Mouse (Mus musculus) neural tube, embryonic 10.5 days (tissue): Measurements from ENCODE around the gene Igsf8.

Experiments used
- DNase-seq: peaks from one replicate; pipeline ENCODE4 v3.0.0-alpha.2; 2017; ENCODE audit warnings: low spot score; ENCODE audit errors: extremely low spot score

Igsf8 gene

DNA sequence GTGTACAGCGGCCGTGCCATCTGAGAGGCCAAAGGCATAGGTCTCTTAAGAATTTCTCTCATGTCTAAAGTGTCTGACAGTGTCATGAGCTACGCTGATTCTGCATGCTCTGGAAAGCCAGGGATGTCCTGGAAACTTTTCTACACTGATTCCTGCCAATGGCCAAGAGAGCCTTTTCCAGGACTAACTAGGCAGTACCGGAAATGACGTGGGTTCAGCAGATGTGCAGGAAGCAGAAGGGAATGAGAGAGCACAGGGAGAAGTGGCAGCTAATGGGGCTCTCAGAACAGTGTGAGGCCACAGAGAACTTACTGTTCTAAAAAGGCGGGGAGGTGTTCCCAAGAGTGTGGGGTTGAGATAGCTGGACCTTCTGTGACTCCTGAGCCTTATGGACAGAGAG lies 11.9 kb downstream of the Igsf8 start:
- DNase-seq: no peak

GRCm38 (mm10) chr1:172274116-172274515 lies 12.7 kb downstream of the Igsf8 start:
- no peak for DNase-seq

DNA sequence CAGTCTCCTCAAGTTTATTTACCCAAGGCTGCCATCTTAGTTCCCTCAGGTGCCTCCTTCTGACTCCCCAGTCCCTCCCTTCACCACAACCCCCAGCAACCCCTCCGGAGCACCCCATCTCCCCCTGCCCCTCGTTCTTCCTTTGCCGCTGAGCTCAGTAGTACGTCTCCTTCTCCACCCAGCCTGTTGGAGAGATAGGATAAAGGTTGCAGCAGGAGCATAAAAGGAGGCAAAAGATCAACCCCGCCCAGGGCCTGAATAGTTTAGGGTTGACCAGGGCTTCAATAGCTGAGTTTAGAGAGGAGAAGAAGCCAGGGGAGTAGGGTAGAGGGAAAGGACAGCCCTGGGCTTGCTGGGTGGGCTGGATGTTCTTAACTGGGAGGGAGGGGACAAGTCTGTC lies 13.1 kb downstream of the Igsf8 start:
- DNase-seq: no peak

DNA sequence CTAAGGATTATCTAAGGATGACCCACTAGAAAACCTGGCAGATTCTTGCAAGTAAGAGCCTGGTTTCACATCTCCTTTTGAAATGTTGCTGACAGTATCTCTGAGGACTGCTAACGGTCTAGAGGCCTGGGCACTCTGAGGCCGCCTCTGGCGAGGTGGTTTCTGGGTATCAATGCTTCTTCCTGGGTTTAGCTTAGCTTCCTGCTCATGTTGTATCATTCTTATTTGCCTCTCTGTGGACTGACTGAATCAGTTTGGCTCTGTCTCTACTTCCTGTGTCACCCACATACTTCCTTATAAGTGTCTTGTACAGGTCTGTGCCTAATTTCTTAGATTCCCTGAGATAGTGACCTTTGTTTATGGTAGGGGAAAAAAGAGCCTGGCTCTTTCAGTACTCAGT lies 15.7 kb downstream of the Igsf8 start:
- DNase-seq: no peak

DNA sequence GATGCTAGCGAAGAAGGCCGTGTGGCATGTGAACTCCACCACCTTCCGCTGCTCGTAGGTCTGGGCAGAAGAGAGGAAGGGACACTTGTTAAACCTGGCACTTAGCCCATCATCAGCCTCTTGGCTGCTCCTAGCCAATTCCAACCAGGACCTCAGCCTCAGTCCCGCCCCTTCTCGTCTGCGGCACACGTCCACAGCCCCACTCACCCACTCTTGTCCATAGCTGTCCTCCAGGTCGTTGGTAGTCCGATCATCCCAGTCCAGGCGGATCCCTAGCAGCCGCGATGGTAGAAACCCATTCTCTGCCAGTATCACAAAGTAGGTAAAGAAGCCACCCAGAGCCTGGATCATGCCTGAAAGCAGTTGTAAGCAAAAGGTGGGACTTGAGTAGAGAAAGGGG lies 16.9 kb downstream of the Igsf8 start:
- no peak for DNase-seq

DNA sequence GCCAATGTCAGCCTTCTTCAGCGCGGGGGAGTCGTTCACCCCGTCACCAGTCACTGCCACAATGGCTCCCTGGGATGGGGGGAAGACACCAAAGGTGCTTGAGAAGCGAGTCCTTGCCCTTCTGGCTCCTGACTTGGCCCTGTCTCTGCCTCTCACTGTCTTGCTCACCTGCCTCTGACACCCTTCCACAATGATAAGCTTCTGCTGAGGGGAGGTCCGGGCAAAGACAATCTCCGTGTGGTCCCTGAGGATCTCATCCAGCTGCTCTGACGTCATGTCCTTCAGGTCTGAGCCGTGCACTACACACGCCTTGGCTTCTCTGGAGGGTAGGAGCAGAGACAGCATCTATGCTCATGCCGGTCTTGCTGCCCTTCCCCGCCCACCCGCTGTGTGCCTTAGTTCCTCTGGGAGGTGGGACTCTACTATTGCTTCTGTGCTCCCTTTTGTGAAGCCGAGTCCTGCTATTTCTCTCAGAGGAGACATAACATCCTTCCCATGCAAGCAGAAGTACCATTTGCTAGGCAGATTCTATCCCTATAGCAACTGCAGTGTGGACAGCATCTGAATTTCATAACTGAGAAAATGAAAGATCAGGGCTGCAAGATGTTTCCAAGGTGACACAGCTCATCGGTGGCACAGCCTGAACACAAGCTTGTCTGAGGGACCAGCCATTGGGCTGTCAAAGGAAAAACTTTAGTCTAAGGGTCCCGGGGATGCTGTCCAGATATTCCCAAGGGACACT lies 18.5 kb downstream of the Igsf8 start:
- DNase-seq: no peak

DNA sequence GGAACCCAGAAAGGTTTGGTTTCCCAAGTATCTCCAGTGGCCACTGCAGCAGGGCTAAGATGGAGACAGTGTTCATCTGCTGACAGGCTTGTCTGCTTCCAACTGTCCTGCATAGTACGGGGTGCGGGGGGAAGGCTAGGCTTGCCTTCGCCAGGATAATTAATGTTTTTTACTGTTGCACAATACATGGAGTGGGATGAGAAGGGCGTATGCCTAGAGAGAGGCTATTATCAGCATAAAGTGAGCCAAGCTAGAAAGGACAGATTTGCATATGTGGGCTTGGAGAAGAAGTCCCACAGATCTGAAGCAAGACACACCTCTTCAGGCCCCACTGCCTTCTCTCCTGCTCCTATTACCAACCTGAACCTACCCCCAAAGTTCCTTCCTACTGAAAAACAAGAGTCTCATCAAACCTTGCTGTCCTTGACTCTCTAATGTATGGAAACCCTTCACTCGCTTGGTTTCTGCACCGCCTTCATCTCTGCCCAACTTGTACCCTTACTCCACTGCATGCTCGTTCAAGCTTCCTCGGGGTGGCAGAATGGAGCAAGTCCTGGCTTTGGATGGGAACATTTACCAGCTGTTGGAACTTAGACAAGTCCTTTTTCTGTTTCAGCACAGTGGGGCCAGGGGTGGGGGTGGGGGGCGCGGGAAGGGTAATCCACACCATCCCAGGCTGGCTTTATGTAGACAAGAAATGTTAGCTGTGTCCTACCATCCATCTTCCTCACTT lies 20.2 kb downstream of the Igsf8 start:
- no peak for DNase-seq

- no peak for DNase-seq
Observed at GRCm38 (mm10) chr1:172283073-172283472, 21.6 kb downstream of the Igsf8 start.

DNA sequence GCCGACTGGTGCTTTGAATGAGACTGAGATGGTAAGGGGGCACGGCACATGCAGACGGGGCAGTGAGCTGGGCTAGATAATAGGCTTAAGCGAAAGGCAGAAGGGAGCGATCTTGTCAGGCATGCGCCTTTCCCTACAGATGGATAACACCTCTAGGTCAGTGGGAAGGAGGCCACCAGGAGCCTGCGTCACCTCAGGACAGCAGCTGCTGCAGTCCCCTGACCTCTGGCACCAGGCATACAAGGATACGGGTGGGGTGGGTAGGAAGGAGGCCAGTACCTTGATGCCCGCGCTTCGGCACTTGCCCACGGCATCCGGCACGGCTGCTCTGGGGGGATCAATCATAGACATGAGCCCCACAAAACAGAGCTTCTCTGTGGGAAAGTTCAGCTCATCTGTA lies 22.8 kb downstream of the Igsf8 start:
- no peak for DNase-seq

GRCm38 (mm10) chr1:172286740-172287139 lies 25.3 kb downstream of the Igsf8 start:
- no peak for DNase-seq

DNA sequence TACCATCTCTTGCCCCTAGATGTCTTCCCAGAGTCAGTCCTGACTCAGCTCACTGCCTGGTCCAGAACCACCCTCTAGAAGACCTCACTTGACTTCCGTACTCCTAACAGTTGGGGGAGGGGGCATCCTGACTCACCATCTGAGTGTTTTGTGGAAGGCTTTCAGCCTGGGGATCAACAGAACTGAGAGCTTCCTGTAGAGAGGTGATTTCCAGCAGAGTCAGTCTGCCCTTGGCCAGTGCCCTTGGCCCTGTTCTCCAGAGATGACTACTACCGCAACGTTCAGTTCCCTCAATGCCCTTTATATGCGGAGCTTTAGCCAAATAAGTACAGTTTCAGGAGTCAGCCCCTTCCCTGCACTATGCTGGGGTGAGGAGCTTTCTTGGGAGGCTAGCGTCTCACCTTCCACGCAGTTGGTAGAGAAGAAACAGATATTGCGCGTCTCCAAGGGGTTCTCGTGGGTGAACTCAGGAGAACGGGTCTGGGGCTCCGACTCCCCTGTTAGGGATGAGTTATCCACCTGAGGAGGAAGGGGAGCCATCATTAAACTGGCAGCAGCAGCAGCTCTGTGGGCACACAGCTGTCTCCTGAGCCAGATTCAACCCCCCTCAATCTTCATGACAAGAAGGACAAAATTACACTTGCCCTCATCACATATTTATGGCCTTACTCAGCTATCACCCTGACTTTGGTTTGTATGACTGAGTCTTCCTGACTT lies 27.6 kb downstream of the Igsf8 start:
- DNase-seq: no peak

DNA sequence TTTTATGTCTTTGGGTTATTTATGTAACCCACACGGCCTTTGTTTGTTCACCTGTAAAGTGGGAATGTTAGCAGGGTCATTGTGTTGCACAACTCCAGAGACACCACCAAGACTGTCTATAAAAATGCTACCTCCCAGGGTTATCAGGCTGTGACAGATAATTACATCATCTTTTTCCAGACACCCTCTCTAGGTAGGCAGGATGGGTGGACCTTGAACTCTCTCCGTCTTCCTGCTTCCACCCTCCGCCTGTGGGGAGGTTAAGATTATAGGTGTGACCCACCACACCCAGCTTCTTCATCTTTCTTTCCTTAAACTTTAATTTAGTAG lies 28.1 kb downstream of the Igsf8 start:
- DNase-seq: no peak

GRCm38 (mm10) chr1:172292880-172293279 lies 31.4 kb downstream of the Igsf8 start:
- DNase-seq: no peak

DNA sequence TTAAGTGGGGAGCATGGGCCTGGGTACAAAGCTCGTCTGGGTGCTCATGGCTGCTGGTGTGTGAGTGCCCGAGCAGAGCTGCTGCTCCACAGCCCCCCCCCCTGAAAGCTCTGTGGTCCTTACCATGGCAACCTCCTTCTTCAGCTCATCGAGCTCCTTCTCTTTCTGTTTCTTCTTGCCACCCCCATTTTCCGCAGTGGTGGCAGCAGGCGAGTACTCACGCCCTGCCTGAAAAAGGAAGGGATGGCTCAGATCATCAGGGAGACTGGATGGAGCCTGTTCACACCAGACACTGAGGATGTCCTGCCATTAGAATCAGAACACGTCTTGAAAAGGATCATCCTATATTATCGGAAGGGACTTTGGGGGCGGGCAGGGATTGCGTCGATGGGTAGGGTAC lies 32.0 kb downstream of the Igsf8 start:
- no peak for DNase-seq

- DNase-seq: no peak
Observed at GRCm38 (mm10) chr1:172295751-172296197, 34.3 kb downstream of the Igsf8 start.

DNA sequence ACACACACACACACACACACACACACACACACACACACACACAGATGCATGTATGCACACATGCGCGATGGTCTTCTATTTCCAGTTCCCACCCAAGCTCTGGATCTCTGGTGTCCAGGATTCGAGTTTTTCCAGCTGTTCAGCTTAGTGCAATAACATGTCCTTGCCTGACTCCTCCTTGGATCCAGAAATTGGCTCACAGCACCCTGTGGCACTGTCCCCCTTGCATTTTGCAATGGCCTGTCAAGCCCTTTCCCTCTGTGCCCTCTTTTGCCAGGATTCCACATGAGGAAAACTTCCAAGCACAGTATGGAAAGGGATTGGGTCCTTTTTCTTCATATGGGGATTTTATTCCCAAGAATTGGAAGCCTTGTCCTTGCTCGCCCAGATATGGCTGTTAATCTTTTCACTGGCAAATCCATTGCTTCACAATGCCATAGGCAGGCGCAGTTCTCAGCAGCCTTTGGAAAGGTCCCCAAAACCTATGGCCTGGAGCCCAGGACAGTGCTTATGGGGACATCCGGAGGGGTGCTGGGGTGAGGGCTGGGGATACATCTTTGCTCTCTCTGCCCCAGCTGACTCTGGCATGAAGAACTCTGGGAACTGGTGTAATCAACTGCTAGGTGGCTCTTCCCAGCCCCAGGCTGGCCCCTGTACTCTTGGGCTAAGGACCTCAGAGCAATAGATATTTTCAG lies 35.5 kb downstream of the Igsf8 start:
- DNase-seq: no peak

DNA sequence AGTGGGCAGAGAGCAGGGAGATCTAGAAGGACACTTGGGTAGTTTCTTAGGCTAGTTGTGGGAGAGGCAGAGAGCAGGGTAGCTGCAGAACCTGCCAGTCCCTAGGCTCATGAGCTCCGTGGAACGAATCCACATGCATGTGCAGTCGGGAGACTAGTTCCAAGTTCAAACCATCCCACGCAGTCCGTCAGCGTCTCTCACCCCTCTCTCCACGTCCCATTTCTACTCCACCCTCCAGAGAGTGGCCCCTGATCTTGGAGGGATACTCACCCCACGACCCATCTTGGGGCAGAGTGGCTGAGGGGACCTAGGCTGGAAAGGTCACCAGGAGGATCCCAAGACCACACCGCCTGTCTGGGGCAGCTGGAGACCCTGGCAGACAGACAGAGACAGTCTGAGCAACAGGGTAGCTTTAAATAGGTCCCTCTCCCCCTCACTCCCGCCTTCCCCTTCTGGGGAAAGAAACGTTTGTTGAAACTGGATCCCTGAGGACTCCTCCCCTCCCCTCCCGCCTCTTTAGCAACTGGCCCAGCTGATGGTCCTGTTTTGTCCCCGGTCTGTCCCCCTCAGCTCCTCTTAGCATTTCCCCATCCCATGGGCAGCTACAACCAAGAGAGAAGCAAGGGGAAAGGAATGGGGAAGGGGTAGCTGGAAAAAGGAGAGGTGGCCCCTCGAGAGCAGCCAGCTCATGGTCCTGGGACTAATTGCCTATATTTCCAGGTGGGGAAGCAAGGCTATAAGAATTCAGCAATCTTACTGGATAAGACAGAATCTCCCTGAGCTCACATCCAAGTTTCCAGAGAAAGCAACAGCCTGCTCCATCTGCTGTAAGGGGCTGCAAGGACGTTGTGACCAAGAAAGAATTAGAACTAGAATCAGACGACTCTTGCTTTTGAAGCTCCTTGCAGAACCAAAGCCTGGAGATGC lies 36.4 kb downstream of the Igsf8 start, which contains the start of gene Atp1a2:
Atp1a2 (minus strand) TSS at position 454 of the 927 bp plus-strand sequence.
- peak; percentile 40 for DNase-seq

GRCm38 (mm10) chr1:172299528-172299927 lies 38.1 kb downstream of the Igsf8 start:
- DNase-seq: no peak

GRCm38 (mm10) chr1:172300247-172300646 lies 38.8 kb downstream of the Igsf8 start:
- no peak for DNase-seq

- DNase-seq: no peak
Observed at GRCm38 (mm10) chr1:172301180-172301579, 39.7 kb downstream of the Igsf8 start.

DNA sequence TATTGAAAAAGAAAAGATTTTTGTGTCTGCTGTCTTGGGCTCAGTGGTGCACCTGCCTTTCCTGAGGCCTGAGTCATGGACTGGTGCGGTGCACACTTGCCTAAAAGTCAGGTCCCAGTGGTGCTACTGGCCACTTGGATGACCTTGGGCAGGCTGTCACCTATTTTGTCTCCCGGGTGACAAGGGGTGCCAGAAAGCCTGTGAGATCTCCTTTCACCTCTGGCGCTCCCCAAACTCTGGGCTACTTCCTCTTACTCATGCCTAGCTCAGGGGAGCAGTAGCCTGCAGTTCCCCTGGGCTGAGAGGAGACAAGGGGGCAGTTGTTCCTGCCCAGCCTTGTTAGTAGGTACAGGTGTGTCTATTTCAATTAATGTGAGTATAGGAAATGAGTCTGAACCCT lies 40.9 kb downstream of the Igsf8 start:
- no peak for DNase-seq
